Mouse (Mus musculus): ENCODE measurements around the gene Asic2.

GRCm38 (mm10) chr11:81371545-81371944 lies 596.7 kb downstream of the Asic2 start:
- no peak for TF ChIP-seq POLR2A (IDR thresholded peaks at IDR 0.05; ENCODE audit: borderline replicate concordance, control insufficient read depth, low read depth, low read length)
- no peak for TF ChIP-seq CTCF (IDR thresholded peaks at IDR 0.05; ENCODE audit: control insufficient read depth, insufficient read depth, low read length)
